Mouse (Mus musculus) testis, postnatal 14 days (tissue): Measurements from ENCODE around the gene Ifrd2.

Experiments used
- DNase-seq: peaks from one replicate; pipeline ENCODE4 v3.0.0; 2021; ENCODE audit warnings: low spot score

Gene Ifrd2

DNA sequence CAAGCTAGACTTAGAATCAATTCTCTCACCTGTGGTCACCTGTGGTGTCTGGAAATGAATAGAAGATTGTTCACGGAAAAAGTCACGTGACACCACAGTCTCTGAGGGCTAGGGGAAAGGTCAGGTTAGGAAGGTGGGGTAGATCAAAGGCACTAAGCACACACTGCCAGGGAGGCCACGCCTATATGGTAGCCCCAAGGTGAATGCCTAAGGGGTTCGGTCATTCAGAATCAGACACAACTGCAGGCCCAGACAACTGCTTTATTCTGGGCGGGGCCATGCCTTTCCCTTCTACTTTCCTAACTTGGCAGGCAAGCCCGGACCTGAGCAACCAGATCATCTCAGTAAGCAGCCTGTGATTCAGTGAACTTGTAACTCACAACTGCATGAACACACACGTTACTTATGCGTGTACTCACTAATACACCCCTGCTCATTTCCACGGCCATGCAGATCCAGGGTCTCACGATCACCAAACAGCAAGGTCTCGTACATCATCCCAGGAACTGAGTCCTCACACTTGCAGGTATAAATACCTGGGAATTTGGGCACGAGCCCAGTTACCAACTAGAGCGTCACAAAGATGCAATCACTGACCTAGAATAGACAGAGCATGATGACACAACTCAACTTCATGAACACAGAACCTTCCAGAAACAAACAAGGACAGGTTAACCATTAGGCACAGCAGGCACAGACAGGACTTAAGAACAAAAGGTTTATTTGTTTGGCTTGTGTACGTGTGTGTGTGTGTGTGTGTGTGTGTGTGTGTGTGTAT is 11.7 kb upstream of the Ifrd2 start:
- no peak for DNase-seq

DNA sequence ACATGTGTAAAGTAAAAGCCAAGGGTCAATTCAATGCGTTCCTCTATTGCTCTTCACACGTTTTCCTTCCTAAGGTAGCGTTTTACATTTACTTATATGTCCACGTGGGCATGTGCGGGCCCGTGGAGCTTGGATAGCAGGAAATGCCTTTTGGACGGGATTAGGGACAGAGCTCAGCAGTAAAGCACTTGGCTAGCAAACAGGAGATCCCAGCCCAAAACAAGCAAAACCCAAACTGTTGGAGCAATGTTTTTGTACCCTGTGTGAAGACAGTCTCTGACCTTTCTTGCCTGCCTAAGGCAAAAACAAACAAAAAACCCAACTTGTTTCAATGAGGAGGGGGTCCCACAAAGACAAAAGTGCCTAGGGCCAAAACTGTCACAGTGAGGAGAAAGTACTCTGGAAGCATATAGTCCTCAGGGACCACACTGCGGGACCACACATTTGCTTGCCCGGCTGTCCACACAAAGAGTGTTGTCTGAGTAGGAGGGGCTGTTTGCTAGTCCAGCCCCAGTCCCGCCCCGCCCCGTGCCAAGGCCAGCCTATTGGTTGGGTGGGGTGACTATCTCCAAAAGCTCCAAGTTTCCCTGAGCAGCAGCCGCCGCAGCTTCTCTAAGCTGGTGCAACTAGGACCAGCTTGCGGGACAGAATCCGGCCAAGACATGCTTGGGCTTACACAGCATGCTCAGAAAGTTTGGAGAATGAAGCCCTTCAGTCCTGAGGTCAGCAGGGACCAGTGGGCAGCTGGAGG is 10.9 kb upstream of the Ifrd2 start, which contains the start of gene Hyal1:
TSS of gene Hyal1 (plus strand) at position 571 of the 751 bp plus-strand sequence.
- peak; percentile 73 for DNase-seq

- no peak for DNase-seq
Observed at GRCm38 (mm10) chr9:107577871-107578270, 9.6 kb upstream of the Ifrd2 start.

GRCm38 (mm10) chr9:107578587-107578986 is 8.9 kb upstream of the Ifrd2 start, which contains the start of gene Naa80:
TSS of gene Naa80 (plus strand) at chr9:107578887.
- no peak for DNase-seq

DNA sequence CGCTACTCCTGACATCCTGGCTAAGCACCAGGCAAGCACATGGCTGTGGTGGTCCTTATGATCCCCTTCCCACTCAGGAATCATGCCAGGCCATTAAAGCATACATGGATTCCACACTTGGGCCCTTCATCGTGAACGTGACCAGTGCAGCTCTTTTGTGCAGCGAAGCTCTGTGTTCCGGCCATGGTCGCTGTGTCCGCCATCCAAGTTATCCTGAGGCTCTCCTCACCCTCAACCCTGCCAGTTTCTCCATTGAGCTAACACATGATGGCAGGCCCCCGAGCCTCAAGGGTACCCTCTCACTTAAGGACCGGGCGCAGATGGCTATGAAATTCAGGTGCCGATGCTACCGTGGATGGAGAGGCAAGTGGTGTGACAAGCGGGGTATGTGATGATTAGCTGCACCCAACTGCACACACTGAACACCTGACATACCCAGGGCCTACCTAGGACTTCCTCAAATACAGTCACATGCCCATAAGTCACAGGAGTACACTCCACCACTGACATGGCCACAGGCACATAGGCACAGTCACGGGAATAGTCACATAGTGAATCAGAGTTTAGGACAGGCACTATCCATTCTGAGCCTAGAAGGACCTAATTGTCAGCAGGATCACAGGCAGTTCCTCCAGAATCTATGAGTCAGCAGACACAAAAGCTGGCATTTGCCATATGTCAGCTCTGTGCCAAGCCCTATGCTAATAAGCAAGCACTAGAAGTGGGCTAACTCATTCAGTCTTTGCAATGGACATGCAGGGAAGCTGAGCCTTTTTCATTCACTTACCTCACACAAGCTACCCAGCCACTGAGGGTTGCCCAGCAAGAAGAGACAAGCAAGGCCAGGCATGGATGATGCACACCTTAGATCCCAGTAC is 8.2 kb upstream of the Ifrd2 start:
- no peak for DNase-seq

GRCm38 (mm10) chr9:107580501-107581317 is 6.7 kb upstream of the Ifrd2 start, which contains the start of gene Hyal3:
TSS of gene Hyal3 (plus strand) at chr9:107580818.
- peak; percentile 87 for DNase-seq

GRCm38 (mm10) chr9:107581584-107581983 is 5.9 kb upstream of the Ifrd2 start:
- DNase-seq: no peak

- no peak for DNase-seq
Observed at GRCm38 (mm10) chr9:107582509-107583062, 4.9 kb upstream of the Ifrd2 start.

- DNase-seq: no peak
Observed at GRCm38 (mm10) chr9:107583174-107583573, 4.3 kb upstream of the Ifrd2 start.

GRCm38 (mm10) chr9:107586504-107586903 is 938 bp upstream of the Ifrd2 start:
- DNase-seq: no peak

GRCm38 (mm10) chr9:107587833-107588639 is 594 bp downstream of the Ifrd2 start:
- DNase-seq: no peak

GRCm38 (mm10) chr9:107590058-107590772 is 2.8 kb downstream of the Ifrd2 start:
- no peak for DNase-seq

GRCm38 (mm10) chr9:107590773-107591060 is 3.3 kb downstream of the Ifrd2 start:
- DNase-seq: no peak

GRCm38 (mm10) chr9:107593101-107593976 is 5.9 kb downstream of the Ifrd2 start:
- no peak for DNase-seq

- DNase-seq: no peak
Observed at GRCm38 (mm10) chr9:107594281-107595062, 7.0 kb downstream of the Ifrd2 start.

- DNase-seq: no peak
Observed at GRCm38 (mm10) chr9:107596619-107597569, 9.5 kb downstream of the Ifrd2 start.

- DNase-seq: no peak
Observed at GRCm38 (mm10) chr9:107598385-107598784, 10.9 kb downstream of the Ifrd2 start.
